Mouse (Mus musculus) cortical plate, adult 2 months (tissue): ENCODE measurements around the gene Camk2n1.

Experiments
- CTCF ChIP-seq: fragments of 200-500 bp; IDR thresholded peaks from 2 replicates; pipeline ENCODE4 v1.5.1; 2011; ENCODE audit warnings: mild to moderate bottlenecking, control low read depth, low read length; ENCODE audit not compliant: insufficient read depth; ENCODE audit errors: extremely low read depth
- POLR2A ChIP-seq: fragments of 200-500 bp; IDR thresholded peaks from 2 replicates; pipeline ENCODE4 v1.6.1; 2011; ENCODE audit warnings: mild to moderate bottlenecking, low read length, control low read depth; ENCODE audit not compliant: insufficient read depth; ENCODE audit errors: extremely low read depth

DNA sequence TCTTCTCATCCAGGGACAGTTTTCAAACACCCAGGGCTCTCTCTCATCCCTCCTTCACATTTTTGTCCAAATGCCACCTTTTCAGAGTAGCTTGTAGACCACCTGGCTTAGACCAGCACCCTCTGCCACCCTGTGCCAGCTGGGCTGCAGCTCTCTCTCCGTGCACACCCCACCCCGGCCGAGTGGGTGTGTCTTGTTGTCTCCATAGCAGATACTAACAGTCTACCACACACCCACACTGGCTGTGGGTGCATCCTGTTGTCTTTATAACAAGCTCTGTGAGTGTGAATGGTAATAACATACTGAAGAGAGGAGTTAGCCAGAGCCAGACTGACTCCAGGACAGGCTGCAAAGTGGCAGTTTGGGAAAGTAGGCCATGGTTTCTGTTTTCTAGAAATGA is 38.1 kb upstream of the Camk2n1 start:
- TF ChIP-seq CTCF (no peak), POLR2A (no peak)
